Mouse (Mus musculus) midbrain, embryonic 14.5 days (tissue): ENCODE results near the gene Baiap2l1. TPM values are rescaled to one million over a fixed set of nuclear protein-coding genes. Genes with fewer than 3 reads are reported as not detected.
"Not testable (repeated sequence)": the region's sequence is repeated elsewhere in the genome, so short reads cannot be mapped to it uniquely, and the experiment has no call there.

Experiments used
- ATAC-seq: fragments of 200-750 bp; cut with Nextera tagmentation; 2 replicates; pipeline ENCODE4 v1.8.0; 2017; ENCODE audit warnings: moderate number of reproducible peaks, moderate library complexity; ENCODE audit not compliant: low FRiP score, low TSS enrichment
- DNase-seq: peaks from one replicate; pipeline ENCODE4 v3.0.0-alpha.2; 2015
- H3K27ac ChIP-seq: fragments of 300-500 bp; sonication (generic); replicated peaks from 2 replicates; pipeline ENCODE4 v1.5.1; 2014; ENCODE audit warnings: mild to moderate bottlenecking, low read depth, low read length, moderate library complexity
- H3K27me3 ChIP-seq: fragments of 300-500 bp; sonication (generic); 2 replicates; pipeline ENCODE4 v1.6.1; 2014; ENCODE audit warnings: low read length, control low read depth, mixed read lengths; ENCODE audit not compliant: control insufficient read depth, insufficient read depth
- H3K36me3 ChIP-seq: fragments of 300-500 bp; sonication (generic); 2 replicates; pipeline ENCODE4 v1.6.1; 2014; ENCODE audit warnings: low read length, control low read depth; ENCODE audit not compliant: control insufficient read depth, insufficient read depth
- H3K4me1 ChIP-seq: fragments of 300-500 bp; sonication (generic); 2 replicates; pipeline ENCODE4 v1.6.1; 2014; ENCODE audit warnings: mild to moderate bottlenecking, antibody characterized with exemption, low read length, control low read depth; ENCODE audit not compliant: control insufficient read depth, insufficient read depth
- H3K4me2 ChIP-seq: fragments of 300-500 bp; sonication (generic); 2 replicates; pipeline ENCODE4 v1.6.1; 2014; ENCODE audit warnings: mild to moderate bottlenecking, low read length, moderate library complexity
- H3K4me3 ChIP-seq: fragments of 300-500 bp; sonication (generic); replicated peaks from 2 replicates; pipeline ENCODE4 v1.5.1; 2014; ENCODE audit warnings: low read depth, low read length
- H3K9ac ChIP-seq: fragments of 300-500 bp; sonication (generic); replicated peaks from 2 replicates; pipeline ENCODE4 v1.6.1; 2014; ENCODE audit warnings: mild to moderate bottlenecking, low read length, moderate library complexity
- H3K9me3 ChIP-seq: fragments of 300-500 bp; sonication (generic); 2 replicates; pipeline ENCODE4 v1.6.1; 2016; ENCODE audit warnings: low read length, control low read depth, mixed read lengths; ENCODE audit not compliant: control insufficient read depth
- WGBS: fragments of 180-500 bp; shearing (Covaris S2); extraction: QIAGEN DNeasy Blood & Tissue Kit; methylation state at CpG from one replicate; pipeline ENCODE4 v1.1.7; 2014; 5-methylcytosine and 5-hydroxymethylcytosine counted together
- polyA plus RNA-seq: library from polyadenylated mRNA; unstranded; fragments of >200 nt; fragmentation: Nextera tagmentation; extraction: Ambion mirVana; gene quantifications from 2 replicates; pipeline ENCODE4 v1.2.1, GENCODE M21; 2014

Gene Baiap2l1
- polyA plus RNA-seq, 1 experiment from 2014 or later = 1.1 TPM

DNA sequence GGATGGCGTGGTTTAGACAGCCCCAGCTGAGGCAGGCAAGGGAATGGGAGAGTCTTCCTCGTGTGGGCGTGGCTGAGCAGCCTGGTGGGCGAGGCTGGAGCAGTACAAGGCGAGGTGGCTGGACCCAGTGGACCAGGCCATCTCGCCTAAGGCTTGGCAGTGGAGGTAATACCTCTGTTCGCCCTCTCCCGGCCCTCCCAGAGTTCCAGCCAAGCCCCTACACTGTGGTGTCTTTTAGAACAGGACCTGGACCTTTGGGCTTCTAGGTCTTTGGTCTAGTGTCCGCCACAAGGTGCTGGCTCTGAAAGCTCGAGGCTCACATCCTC, 643 bp upstream of the Baiap2l1 start:
- peaks cover 16% of the 10 kb centered on the region for H3K4me1 ChIP-seq
- H3K9ac ChIP-seq = peak overlapping the region; percentile 31; the same call in 1 of the 2 replicates
- no peak overlapping the region for H3K27ac ChIP-seq
- ATAC-seq (no peak), DNase-seq (no peak)
- 6% methylated on average over 10 of the region's 10 CpGs for WGBS
- peak overlapping the region; percentile 96 for H3K4me2 ChIP-seq
- peaks cover 35% of the 10 kb centered on the region for H3K27me3 ChIP-seq
- H3K4me3 ChIP-seq = peak overlapping the region; percentile 53
- H3K9me3 ChIP-seq = no peaks in the 10 kb centered on the region
- no peaks in the 10 kb centered on the region for H3K36me3 ChIP-seq

DNA sequence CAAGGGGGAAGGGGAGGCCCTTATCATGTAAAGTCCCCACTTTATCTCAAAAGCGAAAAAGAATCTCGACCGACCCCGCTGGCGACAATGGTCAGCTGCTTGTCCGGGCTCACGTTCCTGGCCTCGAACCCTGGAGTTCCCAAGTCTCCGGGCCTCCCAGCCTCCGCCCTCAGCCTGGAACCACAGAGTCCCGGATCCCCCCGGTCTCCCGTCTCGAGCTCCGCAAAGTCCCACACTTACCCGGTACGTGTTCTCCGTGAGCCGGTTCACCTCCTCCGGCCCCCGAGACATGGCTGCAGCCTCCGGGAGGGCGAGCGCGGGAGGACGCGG, 396 bp downstream of the Baiap2l1 start:
- Histone ChIP-seq H3K4me1 (peaks cover 16% of the 10 kb centered on the region), H3K9ac (peak overlapping the region; percentile 31; the same call in 1 of the 2 replicates), H3K9me3 (no peaks in the 10 kb centered on the region), H3K27ac (no peak overlapping the region), H3K4me3 (peak overlapping the region; percentile 53), H3K27me3 (peaks cover 35% of the 10 kb centered on the region), H3K36me3 (no peaks in the 10 kb centered on the region), H3K4me2 (peak overlapping the region; percentile 96)
- no peak for DNase-seq
- WGBS = under 1% methylated on average over 27 of the region's 27 CpGs
- no peak for ATAC-seq

DNA sequence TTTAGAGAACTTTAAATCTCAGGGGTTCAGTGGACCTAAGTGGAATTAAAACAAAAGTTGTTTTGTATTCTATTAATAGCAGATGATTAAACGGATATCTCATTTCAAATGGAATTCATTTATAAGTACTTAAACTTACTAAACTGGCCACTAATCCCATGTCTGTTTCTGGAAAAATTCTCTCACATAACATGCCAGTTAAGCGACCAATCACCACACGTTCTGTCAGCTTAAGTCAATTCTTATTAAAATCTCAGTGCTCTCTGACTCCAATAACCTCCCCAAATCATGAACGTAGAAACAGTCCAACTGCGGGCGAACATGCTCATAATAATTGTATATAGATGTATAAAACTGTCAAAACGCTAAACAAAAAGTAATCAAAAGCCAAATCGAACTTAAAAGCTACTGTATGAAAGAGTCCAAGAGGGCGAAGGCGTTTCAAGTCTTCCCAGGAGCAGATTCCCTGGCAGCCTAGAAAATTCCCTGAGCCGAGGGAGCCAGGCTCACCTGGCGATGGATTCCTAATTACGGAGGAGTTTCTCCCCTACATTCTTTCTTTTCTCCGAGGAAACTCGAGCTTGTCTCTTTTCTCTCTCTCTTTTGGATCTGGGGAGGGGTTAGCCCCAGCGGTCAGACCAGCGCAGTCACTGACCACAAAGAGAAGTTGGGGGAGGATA, 996 bp downstream of the Baiap2l1 start:
- Histone ChIP-seq H3K27ac (no peak overlapping the region), H3K27me3 (peaks cover 35% of the 10 kb centered on the region), H3K4me2 (peak overlapping the region; percentile 96), H3K4me1 (peaks cover 16% of the 10 kb centered on the region), H3K4me3 (peak overlapping the region; percentile 53; the same call in 1 of the 2 replicates), H3K36me3 (no peaks in the 10 kb centered on the region), H3K9me3 (no peaks in the 10 kb centered on the region), H3K9ac (no peak overlapping the region)
- DNase-seq (peak; percentile 18), ATAC-seq (no peak)
- WGBS = 9% methylated on average over 17 of the region's 17 CpGs

DNA sequence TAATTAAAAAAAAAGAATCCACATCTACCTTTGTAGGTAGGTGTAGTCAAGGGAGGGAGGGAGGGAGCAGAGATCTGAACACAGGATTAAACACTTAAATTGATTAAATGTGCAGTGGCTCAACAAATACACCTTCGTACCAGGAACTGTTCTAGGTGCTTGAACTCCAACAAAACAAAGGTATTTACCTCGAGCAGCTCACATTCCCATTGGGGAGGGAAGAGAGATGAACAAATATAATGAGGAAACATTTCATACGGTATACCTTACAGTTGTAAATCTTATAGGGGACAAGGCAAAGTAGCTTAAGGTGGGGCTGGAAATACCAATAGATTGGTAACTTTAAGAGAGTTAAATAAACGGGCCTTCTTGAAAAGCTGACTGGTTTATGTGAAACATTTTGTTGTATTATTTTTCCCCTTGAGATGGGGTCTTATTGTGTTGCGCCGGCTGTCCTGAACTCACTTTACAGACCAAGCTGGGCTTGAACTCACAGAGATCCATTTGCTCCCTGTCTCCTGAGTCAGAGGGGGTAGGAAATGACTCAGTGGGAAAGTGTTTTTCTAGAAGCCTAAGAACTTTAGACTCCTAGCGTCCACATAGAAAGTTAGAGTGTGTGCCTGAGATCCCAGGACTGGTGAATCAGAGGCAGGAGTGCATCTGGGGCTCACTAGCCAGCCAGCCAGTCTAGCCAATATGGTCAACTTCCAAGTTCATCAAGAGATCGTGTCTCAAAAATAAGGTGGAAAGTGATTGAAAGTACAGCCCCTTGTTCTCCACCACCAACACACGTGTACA, 5.5 kb downstream of the Baiap2l1 start:
- 90% methylated on average over 9 of the region's 9 CpGs for WGBS
- no peaks in the 10 kb centered on the region for H3K36me3 ChIP-seq
- H3K27ac ChIP-seq = no peak overlapping the region
- H3K9ac ChIP-seq = no peak overlapping the region
- no peak overlapping the region for H3K4me2 ChIP-seq
- 0 out of 2 replicates have a peak, but pooled peaks cover 4% of the 10 kb centered on the region for H3K4me1 ChIP-seq
- H3K4me3 ChIP-seq = no peak overlapping the region
- ATAC-seq (no peak), DNase-seq (no peak)
- H3K27me3 ChIP-seq = peaks cover 14% of the 10 kb centered on the region
- H3K9me3 ChIP-seq = no peaks in the 10 kb centered on the region

DNA sequence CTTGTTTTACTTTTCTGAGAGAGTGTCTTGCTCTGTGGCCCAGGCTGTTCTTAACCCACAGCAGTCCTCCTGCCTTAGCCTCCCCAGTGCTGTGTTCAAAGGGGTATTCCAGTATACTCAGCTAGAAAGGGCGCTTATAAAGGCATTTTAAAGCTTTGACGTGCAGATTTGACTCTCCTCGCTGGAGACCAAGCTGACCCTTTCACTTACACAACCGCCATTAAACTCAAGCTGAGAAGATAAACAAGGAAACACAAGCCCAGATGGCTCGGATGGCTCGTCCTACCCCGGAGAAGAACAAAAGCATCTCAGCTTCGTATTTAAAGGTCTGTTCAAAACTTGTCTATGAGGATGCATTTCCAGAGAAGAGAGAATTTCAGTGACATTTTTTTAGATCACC, 6.7 kb downstream of the Baiap2l1 start:
- Histone ChIP-seq H3K27me3 (peaks cover 3% of the 10 kb centered on the region; the same call in 1 of the 2 replicates), H3K9me3 (no peaks in the 10 kb centered on the region), H3K9ac (no peak overlapping the region), H3K4me2 (no peak overlapping the region), H3K27ac (no peak overlapping the region), H3K4me3 (no peak overlapping the region), H3K36me3 (no peaks in the 10 kb centered on the region), H3K4me1 (no peaks in the 10 kb centered on the region)
- 13% methylated on average over 8 of the region's 8 CpGs for WGBS
- ATAC-seq (no peak), DNase-seq (no peak)

DNA sequence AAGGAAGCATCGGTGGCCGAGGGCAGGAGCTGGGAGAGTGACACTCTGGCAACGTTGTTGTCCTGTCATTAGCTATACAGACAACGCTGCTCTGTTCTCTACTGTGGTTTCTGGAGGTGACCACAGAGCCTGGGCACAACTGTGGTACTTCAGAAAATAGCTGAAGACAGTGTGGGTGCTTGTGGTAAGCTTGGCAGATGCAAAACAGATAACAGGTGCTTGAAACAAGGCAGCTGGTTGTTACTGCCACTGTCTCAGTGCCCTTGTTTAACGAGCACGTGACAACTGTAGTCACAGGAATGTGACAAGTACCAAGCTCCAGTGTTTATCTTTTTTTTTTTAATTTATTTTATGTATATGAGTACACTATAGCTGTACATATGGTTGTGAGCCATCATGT, 13.3 kb downstream of the Baiap2l1 start:
- Histone ChIP-seq H3K4me1 (no peaks in the 10 kb centered on the region), H3K27me3 (no peaks in the 10 kb centered on the region), H3K4me2 (no peak overlapping the region), H3K27ac (no peak overlapping the region), H3K9me3 (no peaks in the 10 kb centered on the region), H3K36me3 (no peaks in the 10 kb centered on the region), H3K4me3 (no peak overlapping the region), H3K9ac (no peak overlapping the region)
- DNase-seq (no peak), ATAC-seq (no peak)
- 92% methylated on average over 6 of the region's 6 CpGs for WGBS

DNA sequence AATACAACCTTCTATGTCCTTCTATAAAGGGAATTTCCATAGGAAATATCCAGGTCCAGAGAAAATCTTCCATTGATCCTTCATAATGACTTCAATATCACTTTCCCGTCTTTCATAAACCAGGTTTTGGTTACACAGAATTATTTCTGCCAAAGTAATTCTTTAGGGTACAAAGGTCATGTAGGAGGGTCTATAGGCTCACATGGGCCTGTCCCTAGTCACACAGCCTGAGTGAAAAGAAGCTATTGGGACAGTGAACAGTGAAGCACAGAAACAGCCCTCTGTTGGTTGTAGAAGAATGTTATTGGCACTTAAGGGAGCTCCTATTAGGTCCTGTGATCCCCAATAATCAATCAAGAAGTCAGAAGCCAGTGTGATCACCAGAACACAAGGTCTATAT, 16.8 kb downstream of the Baiap2l1 start:
- Histone ChIP-seq H3K4me3 (no peak overlapping the region), H3K4me1 (no peaks in the 10 kb centered on the region), H3K27ac (no peak overlapping the region), H3K4me2 (no peak overlapping the region), H3K27me3 (no peaks in the 10 kb centered on the region), H3K36me3 (no peaks in the 10 kb centered on the region), H3K9me3 (no peaks in the 10 kb centered on the region), H3K9ac (no peak overlapping the region)
- DNase-seq = no peak
- no peak for ATAC-seq
- WGBS = 86% methylated on average over 1 of the region's 1 CpGs

DNA sequence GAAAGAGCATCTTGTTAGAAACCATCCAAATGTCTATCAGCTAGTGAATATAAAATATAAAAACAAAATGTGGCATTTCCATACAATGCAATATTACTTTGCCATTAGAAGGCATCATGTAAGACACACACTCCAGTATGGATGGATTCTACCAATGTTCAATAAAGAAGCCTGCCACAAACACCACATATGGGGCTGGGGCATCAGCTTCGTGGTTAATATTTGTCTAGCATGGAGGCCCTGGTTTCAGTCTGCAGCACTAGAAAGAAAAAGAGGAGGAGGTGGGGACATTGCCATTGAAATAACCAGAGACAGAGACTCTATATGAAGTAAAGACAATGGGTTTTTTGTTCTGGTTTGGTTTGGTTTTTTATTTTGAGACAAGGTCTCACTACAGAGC, 19.1 kb downstream of the Baiap2l1 start:
- no peak overlapping the region for H3K4me3 ChIP-seq
- DNase-seq = no peak

DNA sequence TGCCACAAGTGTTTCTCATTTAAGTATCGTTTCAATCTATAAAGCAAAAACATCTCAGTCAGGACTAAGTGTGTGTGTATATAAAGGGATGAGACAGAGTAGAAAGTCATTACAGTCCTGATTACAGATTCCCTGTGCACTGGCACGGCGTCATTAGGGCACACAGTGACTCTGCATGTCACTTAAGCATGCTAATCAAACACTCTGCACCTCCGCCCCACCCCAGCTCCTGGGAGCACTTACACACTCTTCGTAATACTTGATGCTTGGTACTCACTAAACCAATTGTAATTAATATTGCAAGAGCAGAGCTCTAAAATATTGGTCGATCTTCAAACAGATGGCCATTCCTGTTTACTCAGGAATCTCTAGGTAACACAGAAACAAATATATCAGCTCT, 22.6 kb downstream of the Baiap2l1 start:
- WGBS = 85% methylated on average over 6 of the region's 6 CpGs
- H3K4me1 ChIP-seq, H3K4me3 ChIP-seq, H3K9me3 ChIP-seq, ATAC-seq, DNase-seq, H3K9ac ChIP-seq, H3K27ac ChIP-seq, H3K4me2 ChIP-seq, H3K36me3 ChIP-seq, H3K27me3 ChIP-seq: not testable (repeated sequence)

More for the DNA sequence above, 19.1 kb downstream of the Baiap2l1 start:
- no peak for ATAC-seq
- no peaks in the 10 kb centered on the region for H3K4me1 ChIP-seq
- no peak overlapping the region for H3K4me2 ChIP-seq
- no peak overlapping the region for H3K9ac ChIP-seq
- no peaks in the 10 kb centered on the region for H3K9me3 ChIP-seq
- WGBS = 58% methylated on average over 1 of the region's 1 CpGs
- H3K27ac ChIP-seq = no peak overlapping the region
- no peaks in the 10 kb centered on the region for H3K36me3 ChIP-seq
- no peaks in the 10 kb centered on the region for H3K27me3 ChIP-seq
